Mouse (Mus musculus) lung, adult 2 months (tissue): ENCODE data around the gene Cdk7.

Experiments
- CTCF ChIP-seq: fragments of 200-500 bp; IDR thresholded peaks from 2 replicates; pipeline ENCODE4 v1.5.1; 2011; ENCODE audit warnings: mild to moderate bottlenecking, low read length, control low read depth; ENCODE audit not compliant: insufficient read depth
- POLR2A ChIP-seq: fragments of 200-500 bp; IDR thresholded peaks from 2 replicates; pipeline ENCODE4 v1.6.1; 2011; ENCODE audit warnings: low read depth, mild to moderate bottlenecking, control low read depth, low read length, borderline replicate concordance; ENCODE audit errors: extremely low read depth

DNA sequence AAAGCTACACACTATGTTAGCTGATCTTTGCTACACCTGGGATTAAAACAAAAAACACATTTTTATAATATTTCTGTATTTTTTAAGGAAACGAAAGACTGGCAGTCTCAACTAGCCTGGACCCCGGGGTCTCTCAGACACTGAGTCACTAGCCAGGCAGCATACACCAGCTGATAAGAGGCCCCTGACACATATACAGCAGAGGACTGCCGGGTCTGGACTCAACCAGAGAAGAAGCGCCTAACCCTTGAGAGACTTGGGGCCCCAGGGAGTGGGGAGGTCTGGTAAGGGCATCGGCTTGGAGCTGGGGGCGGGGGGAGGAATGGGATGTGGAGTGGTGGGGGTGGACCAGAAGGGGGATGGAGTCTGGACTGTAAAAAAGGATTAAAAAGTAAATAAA is 22.3 kb upstream of the Cdk7 start:
- TF ChIP-seq POLR2A (no peak), CTCF (no peak)
